Mouse (Mus musculus): ENCODE results near the gene Bcap29. TPM values are rescaled to one million over a fixed set of nuclear protein-coding genes. Genes with fewer than 3 reads are reported as not detected.

Bcap29 gene
- total and polyA plus RNA-seq, 2 experiments = 1.1 to 8.3 TPM

DNA sequence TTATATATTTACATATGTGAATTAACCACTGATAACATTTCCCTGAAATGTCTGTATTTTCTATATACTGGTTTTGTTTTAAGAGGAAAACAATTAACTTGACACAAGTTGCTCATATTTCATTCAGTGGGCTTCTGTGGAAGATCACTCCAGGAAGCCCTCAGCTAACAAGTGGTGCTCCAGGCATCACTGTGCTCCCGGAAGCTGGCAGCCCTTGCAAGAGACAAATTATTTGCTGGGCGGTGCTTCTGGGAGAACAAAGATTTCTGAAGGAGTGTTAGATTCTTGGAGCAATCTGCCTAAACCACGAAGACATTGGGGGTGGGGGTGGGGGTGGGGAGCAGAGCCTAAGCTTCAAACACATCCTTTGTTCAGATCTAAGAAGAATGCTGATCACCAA, 42.4 kb downstream of the Bcap29 start:
- no peak for TF ChIP-seq CTCF (IDR thresholded peaks at IDR 0.05; ENCODE audit: low read depth, low read length)
- Histone ChIP-seq H3K27ac (replicated peaks; ENCODE audit: insufficient read depth, low read depth, low read length) (no peak overlapping the region), H3K9ac (ENCODE audit: low read depth, low read length) (no peak overlapping the region), H3K4me1 (ENCODE audit: control insufficient read depth, insufficient read depth, low read length) (no peaks in the 10 kb centered on the region), H3K4me3 (ENCODE audit: insufficient read depth, low read depth, low read length) (no peak overlapping the region), H3K36me3 (ENCODE audit: control insufficient read depth, insufficient read depth, low read length) (peaks cover 2% of the 10 kb centered on the region; the same call in 1 of the 2 replicates), H3K79me2 (ENCODE audit: control insufficient read depth, insufficient read depth, low read length) (no peaks in the 10 kb centered on the region), H3K27me3 (ENCODE audit: control insufficient read depth, insufficient read depth, low read length) (no peaks in the 10 kb centered on the region)
- DNase-seq (ENCODE audit: extremely low read depth, low read depth, low spot score) = no peak
- 62% methylated on average over 3 of the region's 3 CpGs for WGBS

GRCm38 (mm10) chr12:31583726-31584125, 50.7 kb downstream of the Bcap29 start:
- no peak overlapping the region for H3K27ac ChIP-seq (replicated peaks; ENCODE audit: insufficient read depth, low read depth, low read length)
- no peak overlapping the region for H3K9ac ChIP-seq (ENCODE audit: low read depth, low read length)
- 80% methylated on average over 2 of the region's 2 CpGs for WGBS
- H3K79me2 ChIP-seq (ENCODE audit: control insufficient read depth, insufficient read depth, low read length) = no peaks in the 10 kb centered on the region
- no peaks in the 10 kb centered on the region for H3K27me3 ChIP-seq (ENCODE audit: control insufficient read depth, insufficient read depth, low read length)
- TF ChIP-seq CTCF (IDR thresholded peaks at IDR 0.05; ENCODE audit: low read depth, low read length) (no peak), POLR2A (IDR thresholded peaks at IDR 0.05; ENCODE audit: extremely low read depth, insufficient read depth, low read length) (no peak)
- no peaks in the 10 kb centered on the region for H3K4me1 ChIP-seq (ENCODE audit: control insufficient read depth, insufficient read depth, low read length)
- no peaks in the 10 kb centered on the region for H3K36me3 ChIP-seq (ENCODE audit: control insufficient read depth, insufficient read depth, low read length)
- no peak for DNase-seq (ENCODE audit: extremely low read depth, low read depth, low spot score)
- no peak overlapping the region for H3K4me3 ChIP-seq (ENCODE audit: insufficient read depth, low read depth, low read length)

GRCm38 (mm10) chr12:31582081-31582480, 52.4 kb downstream of the Bcap29 start:
- no peak for DNase-seq (ENCODE audit: extremely low read depth, low read depth, low spot score)
- Histone ChIP-seq H3K4me1 (ENCODE audit: control insufficient read depth, insufficient read depth, low read length) (no peaks in the 10 kb centered on the region), H3K27ac (replicated peaks; ENCODE audit: insufficient read depth, low read depth, low read length) (no peak overlapping the region), H3K27me3 (ENCODE audit: control insufficient read depth, insufficient read depth, low read length) (no peaks in the 10 kb centered on the region), H3K36me3 (ENCODE audit: control insufficient read depth, insufficient read depth, low read length) (no peaks in the 10 kb centered on the region), H3K4me3 (ENCODE audit: insufficient read depth, low read depth, low read length) (no peak overlapping the region), H3K79me2 (ENCODE audit: control insufficient read depth, insufficient read depth, low read length) (no peaks in the 10 kb centered on the region), H3K9ac (ENCODE audit: low read depth, low read length) (no peak overlapping the region)
- 84% methylated on average over 5 of the region's 5 CpGs for WGBS
- TF ChIP-seq CTCF (IDR thresholded peaks at IDR 0.05; ENCODE audit: low read depth, low read length) = no peak
- no peak for TF ChIP-seq POLR2A (IDR thresholded peaks at IDR 0.05; ENCODE audit: extremely low read depth, insufficient read depth, low read length)

GRCm38 (mm10) chr12:31581319-31581810, 53.1 kb downstream of the Bcap29 start:
- no peaks in the 10 kb centered on the region for H3K36me3 ChIP-seq (ENCODE audit: control insufficient read depth, insufficient read depth, low read length)
- TF ChIP-seq CTCF (IDR thresholded peaks at IDR 0.05; ENCODE audit: low read depth, low read length) (no peak), POLR2A (IDR thresholded peaks at IDR 0.05; ENCODE audit: extremely low read depth, insufficient read depth, low read length) (no peak)
- no peak overlapping the region for H3K9ac ChIP-seq (ENCODE audit: low read depth, low read length)
- H3K79me2 ChIP-seq (ENCODE audit: control insufficient read depth, insufficient read depth, low read length) = no peaks in the 10 kb centered on the region
- no peak overlapping the region for H3K27ac ChIP-seq (replicated peaks; ENCODE audit: insufficient read depth, low read depth, low read length)
- H3K4me1 ChIP-seq (ENCODE audit: control insufficient read depth, insufficient read depth, low read length) = no peaks in the 10 kb centered on the region
- WGBS = 88% methylated on average over 7 of the region's 7 CpGs
- H3K27me3 ChIP-seq (ENCODE audit: control insufficient read depth, insufficient read depth, low read length) = no peaks in the 10 kb centered on the region
- no peak for DNase-seq (ENCODE audit: extremely low read depth, low read depth, low spot score)
- H3K4me3 ChIP-seq (ENCODE audit: insufficient read depth, low read depth, low read length) = no peak overlapping the region

DNA sequence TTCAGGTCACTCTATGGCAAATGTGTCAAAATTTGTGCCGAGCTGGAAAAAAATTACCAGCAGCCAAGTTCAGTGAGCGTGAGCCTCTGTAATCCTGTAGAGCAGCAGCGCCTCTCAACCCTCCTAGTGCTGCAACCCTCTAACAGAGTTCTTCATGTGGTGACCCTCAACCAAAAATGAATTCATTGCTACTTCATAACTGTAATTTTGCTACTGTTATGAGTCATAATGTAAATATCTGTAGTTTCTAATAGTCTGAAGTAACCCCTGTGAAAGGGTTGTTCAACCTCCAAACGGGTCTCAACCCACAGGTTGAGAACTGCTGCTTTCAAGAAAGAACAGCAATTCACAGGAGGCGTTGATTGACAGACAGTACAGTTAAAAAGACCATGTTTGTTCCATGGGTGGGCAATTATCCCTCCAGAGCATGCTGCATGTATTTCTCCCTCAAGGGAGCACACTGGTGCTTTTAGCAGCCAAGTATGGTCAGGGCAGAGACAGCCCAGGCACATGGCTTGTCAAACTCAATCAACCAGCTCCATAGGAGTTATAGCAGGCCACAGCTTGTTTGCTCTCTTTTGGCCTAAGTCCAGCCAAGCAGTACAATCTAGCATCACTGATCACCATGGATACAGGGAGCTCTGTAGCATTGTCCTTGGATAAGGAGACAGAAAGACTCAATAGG, 53.7 kb downstream of the Bcap29 start:
- H3K4me3 ChIP-seq (ENCODE audit: insufficient read depth, low read depth, low read length) = no peak overlapping the region
- H3K27me3 ChIP-seq (ENCODE audit: control insufficient read depth, insufficient read depth, low read length) = no peaks in the 10 kb centered on the region
- 89% methylated on average over 5 of the region's 5 CpGs for WGBS
- H3K79me2 ChIP-seq (ENCODE audit: control insufficient read depth, insufficient read depth, low read length) = no peaks in the 10 kb centered on the region
- DNase-seq (ENCODE audit: extremely low read depth, low read depth, low spot score) = no peak
- TF ChIP-seq CTCF (IDR thresholded peaks at IDR 0.05; ENCODE audit: low read depth, low read length) (no peak), POLR2A (IDR thresholded peaks at IDR 0.05; ENCODE audit: extremely low read depth, insufficient read depth, low read length) (no peak)
- H3K9ac ChIP-seq (ENCODE audit: low read depth, low read length) = no peak overlapping the region
- no peaks in the 10 kb centered on the region for H3K36me3 ChIP-seq (ENCODE audit: control insufficient read depth, insufficient read depth, low read length)
- no peak overlapping the region for H3K27ac ChIP-seq (replicated peaks; ENCODE audit: insufficient read depth, low read depth, low read length)
- no peaks in the 10 kb centered on the region for H3K4me1 ChIP-seq (ENCODE audit: control insufficient read depth, insufficient read depth, low read length)

GRCm38 (mm10) chr12:31578691-31579476, 55.6 kb downstream of the Bcap29 start:
- H3K27me3 ChIP-seq (ENCODE audit: control insufficient read depth, insufficient read depth, low read length) = no peaks in the 10 kb centered on the region
- H3K79me2 ChIP-seq (ENCODE audit: control insufficient read depth, insufficient read depth, low read length) = no peaks in the 10 kb centered on the region
- H3K4me1 ChIP-seq (ENCODE audit: control insufficient read depth, insufficient read depth, low read length) = no peaks in the 10 kb centered on the region
- H3K36me3 ChIP-seq (ENCODE audit: control insufficient read depth, insufficient read depth, low read length) = no peaks in the 10 kb centered on the region
- TF ChIP-seq CTCF (IDR thresholded peaks at IDR 0.05; ENCODE audit: low read depth, low read length) = no peak
- no peak for TF ChIP-seq POLR2A (IDR thresholded peaks at IDR 0.05; ENCODE audit: extremely low read depth, insufficient read depth, low read length)
- WGBS = 85% methylated on average over 8 of the region's 8 CpGs
- H3K27ac ChIP-seq (replicated peaks; ENCODE audit: insufficient read depth, low read depth, low read length) = no peak overlapping the region
- no peak for DNase-seq (ENCODE audit: extremely low read depth, low read depth, low spot score)
- no peak overlapping the region for H3K4me3 ChIP-seq (ENCODE audit: insufficient read depth, low read depth, low read length)
- H3K9ac ChIP-seq (ENCODE audit: low read depth, low read length) = no peak overlapping the region

Data from liver, adult 2 months (tissue).